Mouse (Mus musculus): ENCODE data around the gene Wdr93. TPM values are rescaled to one million over a fixed set of nuclear protein-coding genes. Genes with fewer than 3 reads are reported as not detected.

Wdr93 gene
- polyA plus RNA-seq, 1 experiment from 2014 or later = 0.45 TPM

DNA sequence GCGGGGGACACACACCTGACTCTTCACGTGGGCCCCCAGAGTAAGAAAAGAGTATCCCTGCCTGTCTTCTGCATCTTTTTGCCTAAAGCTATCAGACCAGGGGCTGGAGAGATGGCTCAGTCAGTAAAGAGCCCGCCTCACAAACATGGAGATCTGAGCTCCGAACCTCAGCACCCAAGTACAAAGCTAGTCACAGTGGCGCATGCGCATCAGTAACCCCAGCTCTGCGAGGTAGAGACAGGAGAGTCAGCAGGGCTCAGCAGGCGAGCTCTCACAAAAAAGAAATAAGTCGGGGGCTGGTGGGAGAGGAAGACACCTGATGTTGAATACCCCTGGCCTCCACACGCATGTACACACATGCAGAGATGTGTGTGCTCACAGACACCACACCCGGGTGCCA is 77.0 kb downstream of the Wdr93 start:
- no peak for DNase-seq (ENCODE audit: extremely low spot score, low spot score)
- Histone ChIP-seq H3K36me3 (replicated peaks) (no peaks in the 10 kb centered on the region), H3K4me3 (no peak overlapping the region), H3K27me3 (ENCODE audit: poor library complexity, severe bottlenecking) (peaks cover 47% of the 10 kb centered on the region), H3K9me3 (no peaks in the 10 kb centered on the region; the same call in 1 of the 2 replicates), H3K4me1 (peaks cover 26% of the 10 kb centered on the region), H3K27ac (0 out of 2 replicates have a peak overlapping the region, but pooled peaks have one; percentile 3)
- 43% methylated on average over 11 of the region's 11 CpGs for WGBS

DNA sequence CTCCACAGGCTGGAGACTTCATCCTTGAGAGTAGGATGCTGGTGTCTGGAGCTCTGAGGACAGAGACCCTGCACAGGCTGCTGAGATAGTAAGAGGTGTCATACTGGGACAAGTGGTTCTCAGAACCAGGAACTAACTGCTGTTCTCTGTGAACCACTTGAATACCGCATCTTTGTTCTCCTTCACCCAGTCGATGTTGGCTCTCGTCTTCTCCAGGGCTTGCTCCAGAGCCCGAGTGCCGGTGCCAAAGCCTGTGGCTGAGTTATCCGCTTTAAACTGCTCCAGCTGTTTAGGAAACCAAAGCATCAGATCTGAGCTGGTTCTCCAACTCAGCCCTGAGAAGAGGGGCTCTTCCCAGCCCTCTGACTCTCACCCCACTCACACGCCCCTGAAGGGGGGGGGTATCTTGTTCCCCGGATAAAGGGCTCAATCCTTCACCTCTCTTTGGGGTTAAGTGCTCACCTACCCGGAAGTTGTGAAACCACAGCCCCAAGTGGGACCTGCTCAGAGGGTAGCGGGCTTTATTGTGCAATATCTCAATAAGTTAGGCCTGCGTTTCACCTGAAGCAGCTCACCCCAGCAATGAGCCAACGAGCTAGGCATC is 79.2 kb downstream of the Wdr93 start:
- no peak overlapping the region for H3K4me3 ChIP-seq
- no peaks in the 10 kb centered on the region; the same call in 1 of the 2 replicates for H3K9me3 ChIP-seq
- no peak overlapping the region for H3K27ac ChIP-seq
- DNase-seq (ENCODE audit: extremely low spot score, low spot score) = no peak
- peaks cover 26% of the 10 kb centered on the region for H3K4me1 ChIP-seq
- H3K27me3 ChIP-seq (ENCODE audit: poor library complexity, severe bottlenecking) = peaks cover 40% of the 10 kb centered on the region
- 88% methylated on average over 12 of the region's 12 CpGs for WGBS
- H3K36me3 ChIP-seq (replicated peaks) = no peaks in the 10 kb centered on the region

DNA sequence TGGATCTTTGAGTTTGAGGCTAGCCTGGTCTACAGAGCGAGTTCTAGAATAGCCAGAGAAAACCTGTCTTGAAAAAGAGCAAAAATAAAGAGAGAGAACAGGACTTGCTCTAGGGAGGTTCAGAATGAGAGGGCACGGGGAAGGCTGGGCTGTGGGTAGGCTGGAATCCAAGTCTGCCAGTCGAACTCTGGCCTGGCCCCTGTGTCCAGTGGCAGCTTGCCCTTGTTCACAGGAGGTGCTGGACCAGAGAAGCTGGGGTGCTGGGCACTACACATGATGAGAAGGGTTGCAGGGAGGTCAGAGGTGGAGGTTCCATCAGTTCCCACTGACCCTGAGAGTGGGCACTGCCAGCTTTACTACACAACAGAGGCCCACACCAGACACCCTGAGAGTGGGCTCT is 85.4 kb downstream of the Wdr93 start:
- no peak for DNase-seq (ENCODE audit: extremely low spot score, low spot score)
- H3K27ac ChIP-seq = no peak overlapping the region
- no peaks in the 10 kb centered on the region for H3K36me3 ChIP-seq (replicated peaks)
- H3K27me3 ChIP-seq (ENCODE audit: poor library complexity, severe bottlenecking) = no peaks in the 10 kb centered on the region
- 84% methylated on average over 3 of the region's 3 CpGs for whole genome bisulfite sequencing
- no peaks in the 10 kb centered on the region; the same call in 1 of the 2 replicates for H3K9me3 ChIP-seq
- no peak overlapping the region for H3K4me3 ChIP-seq
- H3K4me1 ChIP-seq = no peaks in the 10 kb centered on the region

DNA sequence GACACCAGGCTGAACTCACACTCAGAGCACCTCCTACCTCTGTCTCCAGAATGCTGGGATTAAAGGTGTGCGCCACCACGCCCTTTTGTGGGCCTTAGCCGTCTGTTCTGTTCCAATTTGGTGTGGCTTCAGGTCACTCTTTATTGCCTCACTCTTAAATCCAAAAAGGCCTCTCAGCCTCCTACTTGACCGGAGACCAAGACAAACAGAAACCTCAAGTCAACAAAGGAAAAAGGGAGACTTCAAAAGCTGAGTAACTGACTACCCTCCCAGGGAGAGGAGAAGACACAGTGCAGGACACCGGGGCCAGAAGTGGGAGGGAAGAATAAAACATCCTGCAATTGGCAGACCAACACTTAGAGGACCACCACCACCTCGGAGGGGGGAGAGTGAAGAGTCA is 88.2 kb downstream of the Wdr93 start:
- H3K4me3 ChIP-seq = no peak overlapping the region
- H3K27me3 ChIP-seq (ENCODE audit: poor library complexity, severe bottlenecking) = no peaks in the 10 kb centered on the region
- no peaks in the 10 kb centered on the region for H3K36me3 ChIP-seq (replicated peaks)
- no peaks in the 10 kb centered on the region for H3K9me3 ChIP-seq
- H3K27ac ChIP-seq = no peak overlapping the region
- 86% methylated on average over 6 of the region's 6 CpGs for WGBS
- no peaks in the 10 kb centered on the region for H3K4me1 ChIP-seq
- DNase-seq (ENCODE audit: extremely low spot score, low spot score) = no peak

DNA sequence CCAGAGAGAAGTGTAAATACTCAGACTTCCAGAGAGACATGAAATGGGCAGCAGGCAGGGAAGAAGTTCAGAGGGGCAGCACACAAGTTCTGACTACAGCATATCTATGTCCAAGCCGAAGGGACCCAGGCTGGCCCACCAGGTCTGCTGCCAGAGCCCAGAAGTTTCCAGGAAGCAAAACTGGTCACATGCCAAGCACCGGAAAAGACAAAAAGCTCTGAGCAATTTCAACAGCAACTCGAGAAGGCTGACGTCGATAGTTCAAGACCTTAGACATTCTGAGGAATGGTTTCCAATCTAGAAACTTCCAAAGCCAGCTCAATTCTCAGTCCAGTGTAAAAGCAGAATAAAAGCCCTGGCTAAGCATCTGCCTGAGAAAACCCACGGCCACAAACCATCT is 88.6 kb downstream of the Wdr93 start:
- DNase-seq (ENCODE audit: extremely low spot score, low spot score) = no peak
- Histone ChIP-seq H3K27ac (no peak overlapping the region), H3K4me3 (no peak overlapping the region), H3K9me3 (no peaks in the 10 kb centered on the region), H3K36me3 (replicated peaks) (no peaks in the 10 kb centered on the region), H3K4me1 (no peaks in the 10 kb centered on the region), H3K27me3 (ENCODE audit: poor library complexity, severe bottlenecking) (no peaks in the 10 kb centered on the region)
- 85% methylated on average over 6 of the region's 6 CpGs for WGBS

DNA sequence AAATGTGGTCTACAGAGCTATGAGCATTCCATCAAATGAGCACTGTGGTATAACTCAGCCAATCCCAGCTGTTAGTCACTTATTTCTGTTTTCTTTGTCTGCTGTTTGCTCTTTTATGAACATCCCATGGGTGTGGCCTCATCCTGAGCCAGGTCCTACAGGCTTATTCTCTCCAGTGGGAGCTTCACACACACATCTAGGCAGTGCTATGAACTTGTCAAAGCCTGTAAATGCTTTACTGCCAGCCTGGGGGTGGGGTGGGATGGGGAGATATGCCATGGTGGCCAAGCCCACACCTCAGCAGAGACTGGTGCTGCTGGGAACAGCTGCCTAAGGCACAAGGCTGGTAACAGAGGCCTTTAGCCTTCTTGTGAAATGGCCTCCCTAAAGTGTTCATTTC is 90.0 kb downstream of the Wdr93 start:
- Histone ChIP-seq H3K4me1 (no peaks in the 10 kb centered on the region), H3K36me3 (replicated peaks) (no peaks in the 10 kb centered on the region), H3K27me3 (ENCODE audit: poor library complexity, severe bottlenecking) (no peaks in the 10 kb centered on the region), H3K4me3 (no peak overlapping the region), H3K9me3 (no peaks in the 10 kb centered on the region), H3K27ac (no peak overlapping the region)
- no peak for DNase-seq (ENCODE audit: extremely low spot score, low spot score)

DNA sequence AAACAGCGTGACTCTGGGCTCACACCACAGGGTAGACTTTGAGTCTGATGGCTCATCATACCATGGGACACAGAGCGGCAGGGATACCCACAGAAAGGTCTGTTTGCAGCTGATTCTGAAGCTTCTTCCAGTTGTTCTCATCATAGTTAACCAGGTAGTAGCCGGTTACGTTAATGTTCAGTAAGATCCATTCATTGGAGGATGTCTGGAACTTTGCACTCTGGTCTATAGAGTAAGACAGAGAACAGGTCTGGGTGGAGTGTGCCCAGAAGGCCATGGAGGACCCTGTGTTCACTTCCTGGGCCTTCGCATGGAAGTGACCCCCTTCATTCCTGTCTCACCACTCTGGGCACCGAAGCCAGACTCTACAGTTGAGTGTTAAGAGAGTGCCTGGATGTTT is 92.2 kb downstream of the Wdr93 start:
- Histone ChIP-seq H3K4me1 (no peaks in the 10 kb centered on the region), H3K9me3 (no peaks in the 10 kb centered on the region), H3K27me3 (ENCODE audit: poor library complexity, severe bottlenecking) (no peaks in the 10 kb centered on the region), H3K4me3 (no peak overlapping the region), H3K27ac (no peak overlapping the region), H3K36me3 (replicated peaks) (no peaks in the 10 kb centered on the region)
- DNase-seq (ENCODE audit: extremely low spot score, low spot score) = no peak
- WGBS = 92% methylated on average over 6 of the region's 6 CpGs

Other genes with a start within 250 kb of the Wdr93 start
- gene Rhcg, start 125.5 kb upstream of the Wdr93 start, polyA plus RNA-seq (2016; fragmentation: Nextera tagmentation; extraction: Ambion mirVana) = 2.4 and 3.3 TPM in 2 replicates
- gene Ticrr, start 83.0 kb upstream of the Wdr93 start, polyA plus RNA-seq (2016; fragmentation: Nextera tagmentation; extraction: Ambion mirVana) = 18.0 and 18.2 TPM in 2 replicates
- 6.3 and 6.4 TPM in 2 replicates for gene Kif7, start 27.4 kb upstream of the Wdr93 start, polyA plus RNA-seq (2016; fragmentation: Nextera tagmentation; extraction: Ambion mirVana)
- not detected in 2 replicates for gene Plin1, start 10.3 kb upstream of the Wdr93 start, polyA plus RNA-seq (2016; fragmentation: Nextera tagmentation; extraction: Ambion mirVana)
- gene Pex11a, start within 50 bp of the Wdr93 start, polyA plus RNA-seq (2016; fragmentation: Nextera tagmentation; extraction: Ambion mirVana) = 9.6 and 11.0 TPM in 2 replicates
- gene Mesp1, start 50.6 kb downstream of the Wdr93 start, polyA plus RNA-seq (2016; fragmentation: Nextera tagmentation; extraction: Ambion mirVana) = not detected in 2 replicates
- 0.40 and 0.79 TPM in 2 replicates for gene Mesp2, start 67.6 kb downstream of the Wdr93 start, polyA plus RNA-seq (2016; fragmentation: Nextera tagmentation; extraction: Ambion mirVana)
- gene Anpep, start 117.9 kb downstream of the Wdr93 start, polyA plus RNA-seq (2016; fragmentation: Nextera tagmentation; extraction: Ambion mirVana) = 2.8 and 4.6 TPM in 2 replicates
- 49.2 and 51.2 TPM in 2 replicates for gene Ap3s2, start 177.5 kb downstream of the Wdr93 start, polyA plus RNA-seq (2016; fragmentation: Nextera tagmentation; extraction: Ambion mirVana)
- 21.1 and 21.7 TPM in 2 replicates for gene Arpin, start 192.2 kb downstream of the Wdr93 start, polyA plus RNA-seq (2016; fragmentation: Nextera tagmentation; extraction: Ambion mirVana)

Data from forebrain, embryonic 10.5 days (tissue).